Mouse (Mus musculus) gastrocnemius, adult 8-10 months (tissue): ENCODE measurements around the gene Emp2. TPM values are rescaled to one million over a fixed set of nuclear protein-coding genes. Genes with fewer than 3 reads are reported as not detected.

Experiments used
- DNase-seq, 2 experiments: peaks; one replicate each; pipeline ENCODE4 v3.0.0; 2022; ENCODE audit warnings: low spot score in 2 of 2
- total RNA-seq, 4 experiments: library from RNA; stranded (reverse); gene quantifications; 2 replicates each; pipeline ENCODE4 v1.2.4; 2022

Emp2 gene
- 1 to 10 TPM; 3.0 to 4.8 (median 4.1) TPM for total RNA-seq

- DNase-seq: peak; percentile 36 to 54
Observed at GRCm38 (mm10) chr16:10313646-10314088, at the start of gene Emp2. TSS of gene Emp2 (minus strand) at chr16:10313968.

GRCm38 (mm10) chr16:10363061-10363460 is 49.3 kb upstream of the Emp2 start:
- DNase-seq: no peak

DNA sequence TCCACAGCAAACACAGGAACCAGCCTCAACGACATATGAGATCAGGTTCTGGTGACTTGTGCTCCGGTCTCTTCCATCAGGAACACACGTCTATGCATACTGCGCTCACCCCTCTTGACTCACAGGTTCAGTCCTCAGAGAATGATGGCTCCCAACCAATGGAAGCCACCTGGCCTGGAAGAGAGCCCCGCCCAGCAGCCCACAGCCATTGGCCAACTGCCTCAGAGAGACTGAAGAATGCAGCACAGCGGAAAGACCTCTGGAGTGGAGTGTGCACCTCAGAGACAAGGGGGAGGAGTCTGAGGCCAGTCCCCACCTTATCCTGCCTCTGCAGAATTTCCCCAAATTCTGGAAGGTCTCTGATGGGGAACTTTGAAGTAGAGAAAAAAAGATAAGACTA is 45.5 kb upstream of the Emp2 start:
- DNase-seq: no peak

DNA sequence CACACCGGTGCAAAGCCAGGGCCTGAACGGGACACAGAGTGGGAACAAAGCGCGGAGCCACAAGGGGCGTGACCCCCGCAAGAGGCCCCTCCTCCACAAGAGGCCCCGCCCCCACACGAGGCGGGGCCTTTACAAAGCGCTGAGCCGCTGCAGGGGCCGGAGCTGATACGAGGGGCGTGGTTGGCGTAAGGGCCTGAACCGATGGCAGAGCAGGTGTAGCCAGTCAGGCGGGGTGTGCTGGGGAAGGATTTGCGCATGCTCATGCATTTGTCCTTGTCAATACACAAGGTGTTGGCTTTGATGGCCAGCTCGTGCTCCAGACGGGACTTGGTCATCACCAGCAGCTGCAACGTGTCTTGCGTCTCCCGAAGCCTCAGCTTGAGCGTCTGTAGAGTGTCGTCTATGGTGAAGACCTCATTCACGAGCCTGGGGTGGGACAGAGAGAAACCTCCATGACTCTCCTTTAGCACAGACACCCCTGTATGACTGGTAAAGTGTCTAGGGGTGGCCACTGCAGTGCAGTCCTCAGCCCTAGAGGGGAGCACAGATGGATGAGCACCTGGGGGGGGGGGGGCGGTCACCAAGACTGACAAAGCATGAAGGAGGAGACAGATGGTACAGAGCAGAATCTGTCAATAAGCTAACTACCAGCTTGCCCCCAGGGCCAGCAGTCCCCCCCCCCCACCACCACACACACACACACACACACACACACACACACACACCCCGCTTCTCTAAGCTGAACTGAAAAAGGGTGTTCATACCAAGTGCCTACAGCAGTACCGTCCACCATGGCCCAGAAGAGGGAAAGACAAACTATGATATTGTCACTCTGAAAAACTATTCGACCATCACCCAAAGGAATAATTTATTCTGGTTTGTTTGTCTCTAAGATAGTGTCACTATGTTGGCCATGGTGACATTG is 44.5 kb upstream of the Emp2 start:
- DNase-seq: no peak

- no peak for DNase-seq
Observed at GRCm38 (mm10) chr16:10355004-10355403, 41.2 kb upstream of the Emp2 start.

DNA sequence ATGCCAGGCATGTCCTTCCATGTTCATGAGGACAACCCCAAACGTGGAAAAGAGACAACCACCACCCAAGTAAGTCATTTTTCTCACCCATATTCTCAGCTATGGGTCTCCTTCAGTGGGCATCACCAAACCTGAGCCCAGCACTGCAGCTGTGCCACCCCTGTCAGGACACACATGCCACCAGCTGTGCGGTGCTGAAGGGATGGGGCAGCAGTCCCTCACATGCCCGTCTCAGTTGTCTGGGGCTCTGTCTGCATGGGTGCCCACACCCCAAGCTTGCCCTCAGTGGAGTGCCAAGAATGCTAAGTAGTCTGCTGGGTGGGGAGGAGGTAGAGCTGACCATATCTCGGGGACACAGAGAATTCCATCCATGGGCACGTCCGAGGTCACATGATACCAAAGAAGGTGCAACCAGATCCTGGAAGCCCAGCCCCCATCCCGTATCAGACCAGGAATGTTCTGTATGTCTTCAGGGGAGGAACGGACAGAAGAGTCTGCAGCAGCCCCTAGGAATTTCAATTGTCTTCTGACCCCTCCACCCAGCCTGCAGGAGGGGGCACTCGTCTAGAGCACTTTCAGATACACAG is 37.4 kb upstream of the Emp2 start:
- DNase-seq: no peak

- DNase-seq: no peak
Observed at GRCm38 (mm10) chr16:10349876-10350275, 36.1 kb upstream of the Emp2 start.

DNA sequence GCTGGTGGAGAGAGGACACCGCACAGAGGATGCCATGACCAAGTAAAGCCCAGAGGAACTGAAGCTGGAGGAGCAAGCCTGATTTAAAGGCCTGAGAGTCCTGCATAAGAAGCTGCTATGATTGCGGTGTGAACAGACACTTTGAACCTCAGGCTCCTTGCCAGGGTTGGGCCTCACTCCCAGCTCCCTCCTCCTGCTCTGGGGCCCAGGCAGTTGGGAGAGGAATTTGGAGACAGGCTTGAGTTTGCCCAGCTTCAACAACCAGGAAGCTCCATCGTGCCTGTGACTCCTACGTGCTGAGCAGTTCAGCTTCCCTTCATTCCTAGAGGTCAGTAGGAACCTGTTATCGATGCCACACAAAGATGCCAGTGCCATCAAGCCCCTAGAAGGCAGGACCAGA is 35.7 kb upstream of the Emp2 start:
- no peak for DNase-seq

- DNase-seq: peak in 1 of 2 experiments; percentile 9
Observed at GRCm38 (mm10) chr16:10347551-10347950, 33.8 kb upstream of the Emp2 start.

GRCm38 (mm10) chr16:10341110-10341509 is 27.3 kb upstream of the Emp2 start:
- DNase-seq: no peak

- no peak for DNase-seq
Observed at GRCm38 (mm10) chr16:10339930-10340329, 26.2 kb upstream of the Emp2 start.

- DNase-seq: no peak
Observed at GRCm38 (mm10) chr16:10338601-10339000, 24.8 kb upstream of the Emp2 start.

GRCm38 (mm10) chr16:10337422-10338197 is 23.8 kb upstream of the Emp2 start:
- no peak for DNase-seq

GRCm38 (mm10) chr16:10336454-10337421 is 23.0 kb upstream of the Emp2 start:
- no peak for DNase-seq

- DNase-seq: no peak
Observed at GRCm38 (mm10) chr16:10335953-10336352, 22.2 kb upstream of the Emp2 start.

DNA sequence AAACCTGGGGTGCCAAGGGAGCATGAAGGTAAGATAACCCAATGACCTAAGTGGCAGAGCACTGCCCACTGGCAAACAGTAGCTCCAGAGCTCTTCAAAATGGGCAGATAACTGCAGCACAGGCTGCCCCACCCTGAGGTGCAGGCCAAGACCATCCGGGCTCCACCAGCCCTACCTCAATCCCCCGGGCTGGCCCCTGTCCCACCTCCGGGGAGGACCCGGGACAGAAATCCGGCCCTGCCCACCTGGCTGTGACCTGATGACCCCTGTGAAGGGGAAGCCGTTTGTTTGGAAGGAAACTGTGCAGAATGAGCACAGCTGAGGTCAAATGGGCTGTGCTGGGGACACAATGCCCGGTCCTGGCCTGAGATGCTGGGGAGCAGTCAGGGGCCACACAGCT is 19.0 kb upstream of the Emp2 start:
- no peak for DNase-seq

DNA sequence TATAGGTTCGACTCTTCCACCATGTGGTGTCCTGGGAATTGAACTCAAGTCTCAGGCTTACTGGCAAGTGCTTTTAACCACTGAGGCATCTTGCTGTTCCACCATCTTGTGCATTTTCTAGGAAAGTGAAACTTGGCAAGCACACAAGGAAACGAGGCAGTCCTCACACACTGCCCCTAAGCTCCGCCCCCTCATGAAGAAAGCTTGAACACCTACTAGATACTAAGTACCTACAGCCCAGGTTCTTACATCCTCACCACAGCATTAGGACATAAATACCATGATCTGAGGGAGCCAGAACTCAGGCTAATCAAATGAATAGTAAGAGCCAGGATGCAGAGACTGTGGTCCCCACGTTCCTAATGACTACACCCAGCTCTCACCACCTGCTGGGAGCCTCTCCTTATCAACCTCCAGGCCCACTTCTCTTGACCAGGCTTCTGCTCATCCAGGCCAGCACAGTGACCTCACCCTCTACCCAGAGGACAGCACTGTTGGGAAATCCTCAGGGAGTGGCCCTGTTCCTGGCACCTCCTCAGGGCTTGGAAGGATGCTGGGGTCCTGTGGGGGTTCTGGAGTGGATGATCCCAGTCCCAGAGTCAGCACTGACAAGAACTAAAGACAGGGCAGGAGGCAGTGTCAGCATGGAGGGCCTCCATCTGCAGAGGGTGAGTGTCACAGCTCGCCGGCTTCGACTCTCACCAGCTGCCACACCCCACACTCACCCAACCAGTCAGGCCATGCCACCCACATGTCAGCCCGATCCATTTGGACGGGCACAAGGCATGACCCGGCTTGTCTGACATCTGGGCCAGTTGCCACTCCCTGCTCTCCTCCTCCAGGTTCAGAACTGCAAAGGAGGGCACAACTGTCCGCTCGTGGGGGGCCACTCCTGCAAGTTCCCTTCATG is 17.1 kb upstream of the Emp2 start:
- no peak for DNase-seq

- DNase-seq: no peak
Observed at GRCm38 (mm10) chr16:10327563-10328333, 14.0 kb upstream of the Emp2 start.
